Comparison of ENCODE assay signal across 20 mouse cellular contexts in genomic region chr13:45861885-45862605, GRCm38 (mm10).
DNase-seq lines count a peak whose midpoint lies in the region; ATAC-seq and TF ChIP-seq lines count a peak whose summit lies in the region.
"Had no signal": no experiment of that assay in that cellular context is flagged by ENCODE, and none has a peak within 500 bp of the region (broad histone marks: within the 10 kb centered on the region; RNA-seq: fewer than 3 reads in every experiment).

No protein-coding gene starts in this region.

- DNase-seq in forebrain, postnatal 0 days, result peak; percentile 25
- peak; percentile 11 for DNase-seq in heart, postnatal 0 days (ENCODE audit: low spot score)
- DNase-seq in heart, adult 18-20 months, result no peak
- peak; percentile 61 for DNase-seq in brain, adult 2 months (ENCODE audit: low read depth, low spot score)
- peak; percentile 18 for DNase-seq in splenic B cell, adult 2 months (ENCODE audit: low read depth, low spot score)
- no peak for DNase-seq in cerebellum, postnatal 36 days
- DNase-seq: cerebellum, adult 9-10 months; gastrocnemius, postnatal 10 days; kidney, adult 11 months; kidney, postnatal 10 days; lung, adult 2 months; right cerebral cortex, postnatal 4 days; thymus, postnatal 25 days had no signal

- no peak overlapping the region for H3K9ac ChIP-seq in forebrain, postnatal 0 days
- H3K9ac ChIP-seq in forebrain, embryonic 16.5 days (replicated peaks; ENCODE audit: low read depth, low read length), result no peak overlapping the region
- H3K9ac ChIP-seq in heart, postnatal 0 days (replicated peaks; ENCODE audit: low read depth, low read length), result no peak overlapping the region
- H3K9ac ChIP-seq: limb, embryonic 12.5 days; liver, embryonic 12.5 days had no signal

- H3K4me2 ChIP-seq in forebrain, postnatal 0 days (ENCODE audit: low read depth), result no peak overlapping the region
- no peak overlapping the region for H3K4me2 ChIP-seq in forebrain, embryonic 16.5 days (ENCODE audit: low read length)
- H3K4me2 ChIP-seq in heart, postnatal 0 days (ENCODE audit: low read depth, low read length), result no peak overlapping the region
- H3K4me2 ChIP-seq: limb, embryonic 12.5 days; liver, embryonic 12.5 days had no signal

- H3K27me3 ChIP-seq in forebrain, postnatal 0 days (ENCODE audit: insufficient read depth, low read length), result no peaks in the 10 kb centered on the region
- no peaks in the 10 kb centered on the region for H3K27me3 ChIP-seq in forebrain, embryonic 16.5 days (replicated peaks; ENCODE audit: control insufficient read depth, insufficient read depth, low read length)
- H3K27me3 ChIP-seq in heart, postnatal 0 days (ENCODE audit: control insufficient read depth, insufficient read depth, low read length), result no peaks in the 10 kb centered on the region
- no peaks in the 10 kb centered on the region for H3K27me3 ChIP-seq in splenic B cell, adult 2 months (ENCODE audit: control insufficient read depth, insufficient read depth, low read length, poor library complexity, severe bottlenecking)
- H3K27me3 ChIP-seq: limb, embryonic 12.5 days; liver, embryonic 12.5 days; megakaryocyte, embryonic 14.5 days had no signal

- 52% methylated on average over 13 of the region's 13 CpGs for WGBS in forebrain, postnatal 0 days
- 61% methylated on average over 13 of the region's 13 CpGs for WGBS in forebrain, embryonic 16.5 days
- 55% methylated on average over 13 of the region's 13 CpGs for WGBS in heart, postnatal 0 days

- no peak overlapping the region for H3K27ac ChIP-seq in forebrain, postnatal 0 days (ENCODE audit: low read depth, low read length)
- H3K27ac ChIP-seq in forebrain, embryonic 16.5 days (ENCODE audit: low read length), result no peak overlapping the region
- no peak overlapping the region for H3K27ac ChIP-seq in heart, postnatal 0 days (ENCODE audit: low read depth)
- H3K27ac ChIP-seq: limb, embryonic 12.5 days; liver, embryonic 12.5 days; stomach, postnatal 0 days had no signal

- no peaks in the 10 kb centered on the region for H3K36me3 ChIP-seq in forebrain, postnatal 0 days (ENCODE audit: insufficient read depth)
- no peaks in the 10 kb centered on the region for H3K36me3 ChIP-seq in forebrain, embryonic 16.5 days (ENCODE audit: control insufficient read depth, insufficient read depth)
- H3K36me3 ChIP-seq in heart, postnatal 0 days (replicated peaks; ENCODE audit: control insufficient read depth, insufficient read depth, low read length), result no peaks in the 10 kb centered on the region
- H3K36me3 ChIP-seq in splenic B cell, adult 2 months (ENCODE audit: control insufficient read depth, insufficient read depth, low read length, poor library complexity, severe bottlenecking), result no peaks in the 10 kb centered on the region
- H3K36me3 ChIP-seq: limb, embryonic 12.5 days; liver, embryonic 12.5 days had no signal

- H3K4me1 ChIP-seq in forebrain, postnatal 0 days (ENCODE audit: insufficient read depth), result peaks cover 13% of the 10 kb centered on the region; the same call in 1 of the 2 replicates
- H3K4me1 ChIP-seq in forebrain, embryonic 16.5 days (replicated peaks; ENCODE audit: control insufficient read depth, insufficient read depth, low read length), result peaks cover 9% of the 10 kb centered on the region
- H3K4me1 ChIP-seq in heart, postnatal 0 days (ENCODE audit: control insufficient read depth, insufficient read depth), result peaks cover 5% of the 10 kb centered on the region; the same call in 1 of the 2 replicates

- TF ChIP-seq EP300 in heart, postnatal 0 days (IDR thresholded peaks at IDR 0.05; ENCODE audit: low read depth), result no peak

- no peak overlapping the region for H3K4me3 ChIP-seq in forebrain, postnatal 0 days (ENCODE audit: low read depth, low read length)
- no peak overlapping the region for H3K4me3 ChIP-seq in forebrain, embryonic 16.5 days (replicated peaks; ENCODE audit: low read length)
- no peak overlapping the region for H3K4me3 ChIP-seq in heart, postnatal 0 days (ENCODE audit: low read depth, low read length)
- H3K4me3 ChIP-seq: limb, embryonic 12.5 days; liver, embryonic 12.5 days; megakaryocyte, embryonic 14.5 days had no signal

- no peak for TF ChIP-seq CTCF in forebrain, postnatal 0 days (IDR thresholded peaks at IDR 0.05; ENCODE audit: low read depth)
- TF ChIP-seq CTCF in heart, postnatal 0 days (IDR thresholded peaks at IDR 0.05; ENCODE audit: low read depth), result no peak

- ATAC-seq in forebrain, postnatal 0 days, result peak; percentile 20; the same call in 1 of the 2 replicates
- no peak for ATAC-seq in forebrain, embryonic 16.5 days
- ATAC-seq in heart, postnatal 0 days (ENCODE audit: insufficient read depth, low read depth), result no peak
- ATAC-seq: hindbrain, embryonic 16.5 days; liver, embryonic 12.5 days; midbrain, embryonic 16.5 days had no signal

- H3K9me3 ChIP-seq in forebrain, postnatal 0 days (ENCODE audit: low read length), result no peaks in the 10 kb centered on the region
- H3K9me3 ChIP-seq in forebrain, embryonic 16.5 days (ENCODE audit: control insufficient read depth, low read length), result no peaks in the 10 kb centered on the region
- H3K9me3 ChIP-seq in heart, postnatal 0 days (replicated peaks; ENCODE audit: control insufficient read depth, low read length), result no peaks in the 10 kb centered on the region
- H3K9me3 ChIP-seq: limb, embryonic 12.5 days; liver, embryonic 12.5 days; megakaryocyte, embryonic 14.5 days had no signal

Comparison
In these comparisons a context has a peak if more than half of its experiments do, and no peak if none do; other contexts are left out.
1. DNase-seq: peak in forebrain, postnatal 0 days (single experiment), heart, postnatal 0 days (single experiment), brain, adult 2 months (single experiment) and splenic B cell, adult 2 months (single experiment); none in heart, adult 18-20 months (0 of 2) and cerebellum, postnatal 36 days (0 of 2).